Mouse (Mus musculus) liver, adult 10 weeks (tissue): Measurements from ENCODE around the gene Crtac1. TPM values are rescaled to one million over a fixed set of nuclear protein-coding genes. Genes with fewer than 3 reads are reported as not detected.

Experiments used
- polyA plus RNA-seq: library from polyadenylated mRNA; stranded (reverse); fragments of 350-450 nt; fragmentation: Illumina TruSeq; extraction: RNeasy Lipid Tissue Mini Kit (QIAGEN cat#74804); gene quantifications from one replicate; pipeline ENCODE4 v1.2.3, GENCODE M21; 2014; ENCODE audit warnings: low read depth, low replicate concordance

Gene Crtac1
- polyA plus RNA-seq: not detected

GRCm38 (mm10) chr19:42431485-42432190, at the start of gene Crtac1:
TSS of gene Crtac1 (minus strand) at chr19:42431783.

GRCm38 (mm10) chr19:42247519-42247918, 184.1 kb downstream of the Crtac1 start, which contains the start of gene Golga7b:
TSS of gene Golga7b (plus strand) at chr19:42247574.

Other genes with a start within 250 kb of the Crtac1 start
- not detected for gene Sfrp5, start 229.5 kb downstream of the Crtac1 start, polyA plus RNA-seq
- gene Golga7b, start 184.2 kb downstream of the Crtac1 start, polyA plus RNA-seq: not detected
- 11.3 TPM for gene R3hcc1l, start 87.0 kb upstream of the Crtac1 start, polyA plus RNA-seq
- gene Loxl4, start 181.0 kb upstream of the Crtac1 start, polyA plus RNA-seq: 0.85 TPM